Mouse (Mus musculus) hindbrain, embryonic 12.5 days (tissue): Measurements from ENCODE around the gene Gm17571. TPM values are rescaled to one million over a fixed set of nuclear protein-coding genes. Genes with fewer than 3 reads are reported as not detected.

ENCODE experiments used
- ATAC-seq: fragments of 200-750 bp; cut with Nextera tagmentation; 2 replicates; pipeline ENCODE4 v1.8.0; 2017; ENCODE audit warnings: moderate TSS enrichment; ENCODE audit not compliant: low FRiP score
- H3K27ac ChIP-seq: fragments of 300-500 bp; sonication (generic); 2 replicates; pipeline ENCODE4 v1.5.1; 2016; ENCODE audit warnings: mild to moderate bottlenecking
- H3K27me3 ChIP-seq: fragments of 300-500 bp; sonication (generic); 2 replicates; pipeline ENCODE4 v1.6.1; 2016; ENCODE audit warnings: mild to moderate bottlenecking
- H3K36me3 ChIP-seq: fragments of 300-500 bp; sonication (generic); 2 replicates; pipeline ENCODE4 v1.6.1; 2016; ENCODE audit warnings: mild to moderate bottlenecking
- H3K4me1 ChIP-seq: fragments of 300-500 bp; sonication (generic); 2 replicates; pipeline ENCODE4 v1.6.1; 2016
- H3K4me2 ChIP-seq: fragments of 300-500 bp; sonication (generic); replicated peaks from 2 replicates; pipeline ENCODE4 v1.6.1; 2016; ENCODE audit warnings: mild to moderate bottlenecking
- H3K4me3 ChIP-seq: fragments of 300-500 bp; sonication (generic); 2 replicates; pipeline ENCODE4 v1.5.1; 2016; ENCODE audit warnings: mild to moderate bottlenecking
- H3K9ac ChIP-seq: fragments of 300-500 bp; sonication (generic); 2 replicates; pipeline ENCODE4 v1.6.1; 2016; ENCODE audit warnings: mild to moderate bottlenecking, moderate library complexity
- H3K9me3 ChIP-seq: fragments of 300-500 bp; sonication (generic); replicated peaks from 2 replicates; pipeline ENCODE4 v1.6.1; 2016; ENCODE audit warnings: mild to moderate bottlenecking
- WGBS: fragments of 180-500 bp; shearing (Covaris S2); methylation state at CpG from one replicate; pipeline ENCODE4 v1.1.7; 2016; 5-methylcytosine and 5-hydroxymethylcytosine counted together
- polyA plus RNA-seq: library from polyadenylated mRNA; unstranded; fragments of >200 nt; fragmentation: Nextera tagmentation; extraction: Ambion mirVana; gene quantifications from 2 replicates; pipeline ENCODE4 v1.2.1, GENCODE M21; 2016

Gm17571 gene
- polyA plus RNA-seq = not detected in 2 replicates

DNA sequence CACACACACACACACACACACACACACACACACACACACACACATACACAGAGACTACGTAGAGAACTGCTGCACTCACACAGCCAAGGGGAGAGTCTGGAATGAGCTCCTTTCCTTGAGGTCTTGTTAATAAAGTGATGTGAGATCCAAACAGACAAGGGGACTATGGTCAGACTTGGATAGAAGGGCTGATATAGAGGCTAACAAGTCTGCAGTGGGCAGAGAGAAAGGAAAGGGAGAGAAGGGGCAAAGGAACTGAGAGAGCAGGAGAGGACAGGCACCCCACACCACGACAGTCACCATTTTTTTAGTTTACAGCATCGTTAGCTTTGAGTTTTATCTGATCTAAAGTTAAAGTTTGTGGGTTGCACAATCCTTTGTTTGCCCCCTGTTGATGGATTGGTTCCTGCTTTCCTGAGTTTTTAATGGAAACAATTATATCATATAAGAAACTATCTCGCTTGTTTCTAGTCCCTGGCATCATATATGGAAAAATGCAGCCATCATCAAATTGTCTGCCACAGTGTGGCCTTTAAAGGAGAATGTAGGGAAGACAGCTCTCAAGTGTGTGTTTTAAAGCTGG lies at the start of gene Gm17571:
Gene Gm17571, minus strand, starts transcription at position 51 of the 583 bp plus-strand sequence.
- Histone ChIP-seq H3K27ac (no peak within 1 kb of the TSS), H3K9ac (no peak within 1 kb of the TSS), H3K4me1 (no peaks in the 10 kb centered on the region), H3K4me3 (no peak within 1 kb of the TSS), H3K9me3 (no peaks in the 10 kb centered on the region), H3K27me3 (no peaks in the 10 kb centered on the region), H3K36me3 (no peaks in the 10 kb centered on the region), H3K4me2 (no peak within 1 kb of the TSS)
- ATAC-seq = no peak
- WGBS = 87% methylated on average over 4 of the region's 4 CpGs

DNA sequence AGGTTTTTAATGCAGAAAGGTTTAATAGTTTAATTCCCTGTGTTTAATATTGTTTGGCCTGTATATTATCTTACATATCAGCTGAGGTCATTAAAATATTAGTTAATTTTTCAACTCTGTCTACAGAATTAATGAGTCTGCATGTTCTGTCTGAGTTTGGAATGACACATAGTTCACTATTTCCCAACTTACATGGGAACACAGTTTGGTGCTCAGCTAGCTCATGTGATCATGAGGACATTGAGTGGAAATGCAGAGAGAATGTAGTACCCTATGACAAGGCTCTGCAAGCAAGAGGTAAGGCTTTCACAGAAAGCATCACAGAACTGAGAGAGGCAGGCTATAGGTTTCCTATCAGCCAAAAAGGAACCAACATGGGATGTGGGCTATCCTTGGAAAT lies 49.0 kb upstream of the Gm17571 start:
- H3K36me3 ChIP-seq = no peaks in the 10 kb centered on the region
- no peak overlapping the region for H3K4me3 ChIP-seq
- peaks cover 7% of the 10 kb centered on the region for H3K4me1 ChIP-seq
- H3K4me2 ChIP-seq = no peak overlapping the region
- no peaks in the 10 kb centered on the region for H3K27me3 ChIP-seq
- no peaks in the 10 kb centered on the region for H3K9me3 ChIP-seq
- no peak overlapping the region for H3K27ac ChIP-seq
- no peak for ATAC-seq
- no peak overlapping the region for H3K9ac ChIP-seq

DNA sequence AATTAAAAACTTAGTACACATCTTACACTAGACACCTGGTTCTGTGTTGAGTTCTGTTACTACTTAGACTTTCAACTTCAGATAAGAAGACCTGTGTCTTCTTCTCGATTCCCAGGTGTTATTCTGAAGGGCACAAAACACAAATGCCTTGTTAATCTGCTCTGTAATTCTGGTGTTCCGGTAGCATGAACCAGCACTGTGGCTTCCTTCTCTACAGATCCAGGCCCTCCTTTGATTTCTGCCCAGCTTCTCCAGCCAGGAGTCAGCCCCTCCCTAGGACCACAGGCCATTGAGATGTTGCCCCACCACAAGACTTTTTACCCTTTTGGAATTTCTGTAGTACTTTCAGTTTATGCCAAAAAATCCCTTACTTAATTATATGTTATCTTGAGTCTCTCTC lies 47.2 kb upstream of the Gm17571 start:
- WGBS = 90% methylated on average over 2 of the region's 2 CpGs
- Histone ChIP-seq H3K9ac (no peak overlapping the region), H3K9me3 (no peaks in the 10 kb centered on the region), H3K36me3 (no peaks in the 10 kb centered on the region), H3K4me2 (no peak overlapping the region), H3K27ac (no peak overlapping the region), H3K4me3 (no peak overlapping the region), H3K27me3 (no peaks in the 10 kb centered on the region), H3K4me1 (peaks cover 7% of the 10 kb centered on the region)
- no peak for ATAC-seq

DNA sequence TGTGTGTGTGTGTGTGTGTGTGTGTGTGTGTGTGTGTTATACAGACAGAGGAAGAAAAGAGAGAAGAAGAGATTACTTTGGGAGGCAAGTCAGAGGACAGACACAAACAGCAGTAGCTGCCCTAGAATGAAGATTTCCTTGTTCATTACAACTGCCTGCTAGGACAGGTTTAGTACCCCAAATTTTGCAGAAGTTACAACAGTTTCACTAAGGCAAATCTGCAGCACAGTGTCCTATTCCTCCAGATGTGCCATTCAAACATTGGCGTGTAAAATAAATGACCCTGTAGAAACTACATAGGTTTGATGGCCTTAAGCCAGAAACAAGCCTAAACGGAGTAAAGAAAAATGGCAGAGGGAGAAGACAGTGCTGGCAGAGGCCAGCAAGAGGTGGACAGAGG lies 46.3 kb upstream of the Gm17571 start:
- no peak overlapping the region for H3K4me3 ChIP-seq
- no peak overlapping the region for H3K27ac ChIP-seq
- no peak overlapping the region for H3K4me2 ChIP-seq
- H3K9me3 ChIP-seq = no peaks in the 10 kb centered on the region
- no peak for ATAC-seq
- no peak overlapping the region for H3K9ac ChIP-seq
- no peaks in the 10 kb centered on the region for H3K27me3 ChIP-seq
- WGBS = 85% methylated on average over 2 of the region's 2 CpGs
- no peaks in the 10 kb centered on the region for H3K36me3 ChIP-seq
- peaks cover 6% of the 10 kb centered on the region for H3K4me1 ChIP-seq

- H3K36me3 ChIP-seq = no peaks in the 10 kb centered on the region
- no peak overlapping the region for H3K4me2 ChIP-seq
- no peaks in the 10 kb centered on the region for H3K27me3 ChIP-seq
- no peak overlapping the region for H3K4me3 ChIP-seq
- WGBS = 86% methylated on average over 9 of the region's 9 CpGs
- H3K27ac ChIP-seq = no peak overlapping the region
- no peaks in the 10 kb centered on the region for H3K9me3 ChIP-seq
- H3K9ac ChIP-seq = no peak overlapping the region
- H3K4me1 ChIP-seq = peaks cover 2% of the 10 kb centered on the region; the same call in 1 of the 2 replicates
- ATAC-seq = no peak
These were observed 45.5 kb upstream of the Gm17571 start for GRCm38 (mm10) chr9:13491854-13492620.

DNA sequence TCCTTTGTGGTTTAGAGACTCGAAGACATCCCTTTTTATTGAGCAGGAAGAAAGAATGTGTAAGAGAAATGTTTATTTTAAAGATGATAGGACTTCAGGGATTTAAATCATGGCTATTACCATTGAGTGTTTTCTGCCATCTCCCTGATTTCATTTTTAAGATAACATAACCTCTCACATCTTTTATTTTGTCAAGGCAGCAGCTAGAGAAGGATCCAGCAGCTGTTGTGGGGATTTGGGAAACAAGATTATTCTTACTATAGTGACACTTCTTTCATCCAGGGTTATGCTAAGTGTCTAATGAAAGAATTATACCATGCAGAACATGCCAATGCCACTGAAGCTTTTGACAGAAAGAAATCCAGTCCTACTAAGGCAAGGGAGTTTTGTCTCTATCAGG lies 44.6 kb upstream of the Gm17571 start:
- H3K4me3 ChIP-seq = no peak overlapping the region
- no peak overlapping the region for H3K9ac ChIP-seq
- no peaks in the 10 kb centered on the region for H3K36me3 ChIP-seq
- no peaks in the 10 kb centered on the region for H3K27me3 ChIP-seq
- no peaks in the 10 kb centered on the region for H3K4me1 ChIP-seq
- WGBS = 70% methylated on average over 1 of the region's 1 CpGs
- H3K27ac ChIP-seq = no peak overlapping the region
- no peak overlapping the region for H3K4me2 ChIP-seq
- ATAC-seq = no peak
- no peaks in the 10 kb centered on the region for H3K9me3 ChIP-seq

GRCm38 (mm10) chr9:13485914-13486313 lies 39.4 kb upstream of the Gm17571 start:
- Histone ChIP-seq H3K36me3 (no peaks in the 10 kb centered on the region), H3K4me3 (no peak overlapping the region), H3K4me2 (no peak overlapping the region), H3K27ac (no peak overlapping the region), H3K27me3 (no peaks in the 10 kb centered on the region), H3K4me1 (peaks cover 16% of the 10 kb centered on the region), H3K9me3 (no peaks in the 10 kb centered on the region), H3K9ac (no peak overlapping the region)
- ATAC-seq = no peak
- WGBS = 83% methylated on average over 1 of the region's 1 CpGs

DNA sequence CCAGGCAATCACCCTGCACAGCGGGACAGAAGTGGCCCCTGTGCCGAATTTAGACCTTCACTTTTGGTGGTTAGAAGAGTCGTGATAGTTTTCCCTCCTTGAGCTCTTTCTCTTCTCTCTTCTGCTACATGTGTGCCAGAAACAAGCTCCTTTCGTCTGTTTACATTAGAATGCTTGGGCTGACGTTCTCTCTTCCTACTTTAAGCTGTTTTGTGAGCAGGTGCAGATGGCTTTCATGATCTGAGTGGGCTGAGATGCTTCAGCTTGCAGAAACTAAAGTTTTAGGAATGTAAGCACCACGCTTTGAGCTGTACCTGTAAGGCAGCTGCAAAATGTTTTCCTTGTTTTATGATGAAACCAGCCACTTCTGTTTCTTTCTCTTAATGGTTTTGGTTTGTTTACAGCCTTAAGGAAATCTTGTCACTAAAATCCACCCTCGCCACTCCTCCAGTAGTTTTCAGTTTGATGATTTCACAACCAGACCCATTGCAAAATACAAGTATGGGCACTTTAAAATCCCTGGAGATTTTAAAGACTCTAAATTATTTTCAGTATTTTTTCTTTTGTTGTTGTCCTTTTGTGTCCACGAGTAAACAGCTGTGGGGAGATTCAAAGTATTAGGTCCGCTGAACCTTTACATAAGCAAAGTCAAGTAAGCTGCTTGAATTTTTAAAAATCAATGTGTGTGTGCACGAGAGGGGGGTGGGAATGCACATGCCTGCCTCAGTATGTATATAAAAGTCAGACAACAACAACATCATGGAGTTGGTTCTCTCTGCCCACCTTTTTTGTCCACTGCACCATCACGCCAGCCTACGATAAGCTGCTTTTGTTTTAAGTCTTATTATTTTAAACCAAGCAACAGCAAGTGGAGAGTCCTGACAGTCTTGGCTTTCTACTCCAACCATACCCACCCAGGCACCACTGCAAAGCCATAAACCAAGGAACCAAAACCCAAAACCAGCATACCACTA lies 38.0 kb upstream of the Gm17571 start:
- H3K27ac ChIP-seq = no peak overlapping the region
- H3K4me3 ChIP-seq = no peak overlapping the region
- peaks cover 18% of the 10 kb centered on the region for H3K4me1 ChIP-seq
- WGBS = 64% methylated on average over 12 of the region's 12 CpGs
- no peak for ATAC-seq
- H3K36me3 ChIP-seq = no peaks in the 10 kb centered on the region
- no peak overlapping the region for H3K4me2 ChIP-seq
- no peaks in the 10 kb centered on the region for H3K27me3 ChIP-seq
- H3K9me3 ChIP-seq = no peaks in the 10 kb centered on the region
- H3K9ac ChIP-seq = no peak overlapping the region

DNA sequence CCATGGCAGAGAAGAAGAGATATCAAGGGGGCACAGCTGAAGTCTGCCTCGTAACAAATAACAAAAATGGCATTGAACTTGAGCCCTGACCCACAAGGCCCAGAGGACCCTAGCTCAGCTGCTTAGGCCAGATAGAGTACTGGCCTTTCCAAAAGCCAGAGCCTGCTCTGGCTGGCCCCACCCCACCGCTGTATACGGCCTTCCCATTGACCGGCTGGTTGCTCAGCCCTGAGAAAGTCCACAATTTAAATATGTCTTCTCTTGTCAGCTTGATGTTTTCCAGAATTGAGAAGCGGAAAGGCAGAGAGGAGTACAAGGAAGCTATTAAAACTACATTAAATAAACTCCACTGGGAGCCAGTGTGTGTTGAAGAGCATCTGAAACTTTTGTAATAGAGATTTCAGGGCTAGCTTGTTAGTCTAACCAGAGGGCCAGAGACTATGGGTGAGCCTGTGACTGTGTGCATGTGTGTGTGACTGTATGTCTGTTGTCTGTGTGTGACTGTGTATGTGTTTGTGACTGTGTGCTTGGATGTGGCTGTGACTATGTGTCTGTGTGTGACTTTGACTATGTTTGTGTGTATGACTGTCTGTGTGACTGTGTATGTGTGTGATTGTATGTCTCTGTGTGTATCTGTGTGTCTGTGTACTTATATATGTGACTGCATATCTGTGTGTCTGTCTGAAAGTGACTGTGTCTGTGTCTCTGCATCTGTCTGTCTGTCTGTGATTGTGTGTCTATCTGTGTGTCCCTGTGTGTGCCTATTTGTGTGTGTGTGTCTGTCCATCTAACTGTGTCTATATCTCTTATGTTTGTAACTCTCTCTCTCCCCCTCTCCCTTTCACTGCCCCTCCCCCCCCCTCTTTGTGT lies 36.9 kb upstream of the Gm17571 start:
- Histone ChIP-seq H3K9ac (no peak overlapping the region), H3K4me2 (no peak overlapping the region), H3K4me1 (peaks cover 28% of the 10 kb centered on the region), H3K27ac (no peak overlapping the region), H3K9me3 (no peaks in the 10 kb centered on the region), H3K4me3 (no peak overlapping the region), H3K36me3 (no peaks in the 10 kb centered on the region), H3K27me3 (no peaks in the 10 kb centered on the region)
- WGBS = 71% methylated on average over 5 of the region's 5 CpGs
- ATAC-seq = no peak

GRCm38 (mm10) chr9:13479275-13479674 lies 32.7 kb upstream of the Gm17571 start:
- Histone ChIP-seq H3K36me3 (no peaks in the 10 kb centered on the region), H3K27ac (no peak overlapping the region), H3K4me1 (peaks cover 26% of the 10 kb centered on the region), H3K9ac (no peak overlapping the region), H3K9me3 (no peaks in the 10 kb centered on the region), H3K4me3 (no peak overlapping the region), H3K4me2 (no peak overlapping the region), H3K27me3 (no peaks in the 10 kb centered on the region)
- WGBS = 13% methylated on average over 4 of the region's 4 CpGs
- peak; percentile 66 for ATAC-seq

GRCm38 (mm10) chr9:13474951-13475350 lies 28.4 kb upstream of the Gm17571 start:
- no peak for ATAC-seq
- 93% methylated on average over 5 of the region's 5 CpGs for WGBS
- no peak overlapping the region for H3K4me3 ChIP-seq

More at GRCm38 (mm10) chr9:13474951-13475350, 28.4 kb upstream of the Gm17571 start:
- peaks cover 13% of the 10 kb centered on the region for H3K4me1 ChIP-seq
- H3K9ac ChIP-seq = no peak overlapping the region
- no peaks in the 10 kb centered on the region for H3K27me3 ChIP-seq
- no peak overlapping the region for H3K4me2 ChIP-seq
- H3K27ac ChIP-seq = no peak overlapping the region
- no peaks in the 10 kb centered on the region for H3K9me3 ChIP-seq
- H3K36me3 ChIP-seq = no peaks in the 10 kb centered on the region
